Mouse (Mus musculus) 3134 (cell line): ENCODE measurements around the gene Dlg2.

Experiments
- DNase-seq: peaks from one replicate; pipeline ENCODE4 v3.0.0-alpha.2; 2011; ENCODE audit warnings: low spot score; ENCODE audit not compliant: insufficient read length; ENCODE audit errors: extremely low read depth

The Dlg2 gene

GRCm38 (mm10) chr7:91086071-91086470, 609.6 kb downstream of the Dlg2 start:
- no peak for DNase-seq

DNA sequence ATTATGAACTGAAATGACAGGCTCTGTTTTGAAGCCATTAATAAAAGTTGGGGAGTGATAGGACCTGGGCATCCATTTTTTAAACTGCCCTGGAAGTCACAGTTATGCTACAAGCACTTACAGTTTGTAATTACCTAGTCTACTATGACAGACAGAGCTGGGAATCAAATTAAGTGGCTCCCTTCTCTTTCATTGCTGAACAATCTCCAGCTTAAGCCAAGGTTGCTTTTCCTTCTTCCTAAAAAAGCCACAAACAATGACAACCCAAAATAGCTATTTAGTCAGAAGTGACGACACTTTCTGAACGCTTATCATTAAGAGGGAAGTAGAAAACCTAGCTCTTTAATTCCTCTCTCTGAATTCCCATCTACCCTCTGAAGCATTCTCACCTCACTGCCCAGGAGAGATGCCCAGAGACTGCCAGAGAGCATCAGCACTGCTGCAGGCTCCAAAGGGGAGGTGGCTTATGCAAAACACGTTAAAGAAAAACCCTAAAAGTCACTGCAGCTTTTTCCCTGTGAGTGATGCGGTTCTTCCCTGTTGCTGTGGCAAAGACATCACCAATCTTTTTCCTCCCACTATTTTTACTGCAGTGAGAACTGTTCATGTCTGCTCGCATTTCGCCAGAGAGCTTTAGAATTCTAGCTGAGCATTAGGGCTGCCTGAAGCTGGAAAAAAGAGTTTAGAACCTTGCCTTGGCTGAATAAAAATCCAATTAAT, 612.9 kb downstream of the Dlg2 start:
- no peak for DNase-seq

DNA sequence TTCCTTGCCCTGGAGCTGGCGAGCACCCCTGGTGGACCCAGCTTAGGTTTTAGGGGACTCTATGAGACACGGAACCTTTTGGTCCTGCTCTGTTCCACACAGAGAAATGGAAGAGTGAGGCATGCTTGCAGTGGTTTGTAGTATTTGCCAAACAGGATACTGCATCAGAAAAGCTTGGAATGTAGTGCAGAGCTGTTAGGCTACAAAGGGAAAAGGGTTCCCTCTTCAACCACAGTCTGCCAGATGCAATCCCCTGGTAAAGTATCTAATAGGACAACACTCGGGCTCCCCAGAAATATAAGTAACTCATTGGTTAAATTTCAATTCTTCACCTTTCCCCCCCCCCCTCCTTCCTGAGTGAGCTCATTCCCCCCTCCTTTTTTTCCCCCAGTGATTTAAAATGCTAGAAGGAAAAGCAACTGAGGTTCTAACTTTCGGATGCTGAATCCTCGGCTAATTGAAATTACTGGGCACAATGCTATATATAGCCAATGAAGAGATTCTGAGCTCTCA, 613.9 kb downstream of the Dlg2 start:
- DNase-seq: no peak

DNA sequence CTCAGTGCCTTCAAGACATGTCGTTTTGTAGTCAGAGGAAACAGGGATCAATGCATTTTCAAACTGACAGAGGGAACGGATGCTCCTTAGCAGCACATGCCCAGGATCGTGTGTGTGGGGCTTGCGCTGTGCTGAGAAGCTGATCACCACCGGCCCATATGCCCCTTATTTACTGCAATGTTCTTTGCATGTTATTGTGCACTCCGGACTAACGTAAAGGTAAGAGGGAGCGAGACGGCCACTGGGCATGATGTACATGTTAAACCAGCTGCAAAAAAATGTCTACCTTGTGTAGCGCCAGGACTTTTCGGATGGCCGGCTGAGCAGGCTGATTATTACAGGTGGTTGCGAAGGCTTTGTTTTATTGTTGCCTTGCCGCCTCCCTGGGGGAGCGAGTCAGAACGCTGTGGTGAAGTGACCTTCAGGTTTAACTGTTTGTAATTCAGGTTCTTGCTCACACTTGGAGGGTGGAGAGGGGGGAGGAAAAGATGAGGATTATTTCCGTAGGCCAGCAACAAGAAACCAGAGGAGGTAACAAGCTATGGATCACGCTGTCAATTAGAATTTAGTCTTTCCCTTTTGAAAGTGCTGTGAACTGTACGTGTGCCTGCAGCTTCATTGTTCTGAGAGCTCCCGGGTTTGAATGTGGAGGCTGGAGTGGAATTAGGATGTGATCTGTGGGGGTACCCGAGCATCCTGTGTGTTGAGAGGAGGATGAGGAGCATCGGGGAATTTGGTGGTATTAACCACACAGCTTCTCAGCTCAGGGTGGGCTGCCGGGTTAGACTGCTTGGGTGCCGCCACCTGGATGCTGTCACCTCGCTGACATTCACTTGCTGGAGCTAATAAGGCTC, 614.6 kb downstream of the Dlg2 start:
- no peak for DNase-seq

GRCm38 (mm10) chr7:91096467-91096866, 620.0 kb downstream of the Dlg2 start:
- DNase-seq: no peak

GRCm38 (mm10) chr7:91098521-91098920, 622.0 kb downstream of the Dlg2 start:
- DNase-seq: no peak

GRCm38 (mm10) chr7:91109575-91109974, 633.1 kb downstream of the Dlg2 start:
- no peak for DNase-seq

DNA sequence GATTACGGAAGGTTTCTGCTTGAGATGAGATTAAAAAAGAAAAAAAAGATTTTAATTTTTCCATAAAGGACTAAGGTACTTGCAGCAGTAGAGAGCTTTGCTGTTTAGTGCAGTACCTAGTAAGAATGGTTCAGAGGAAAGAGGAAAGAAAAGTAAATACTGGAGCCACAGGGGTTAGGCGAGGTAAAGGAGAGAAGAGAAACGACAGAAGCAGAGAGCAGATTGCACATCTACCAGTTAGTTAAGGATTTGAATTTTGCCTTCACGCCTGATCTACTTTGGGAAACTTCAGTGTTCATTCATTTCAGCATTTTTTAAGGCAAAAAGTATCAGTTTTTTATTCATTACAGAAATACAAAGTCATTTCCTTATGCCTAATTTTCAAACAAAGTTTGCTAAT, 655.7 kb downstream of the Dlg2 start:
- no peak for DNase-seq

DNA sequence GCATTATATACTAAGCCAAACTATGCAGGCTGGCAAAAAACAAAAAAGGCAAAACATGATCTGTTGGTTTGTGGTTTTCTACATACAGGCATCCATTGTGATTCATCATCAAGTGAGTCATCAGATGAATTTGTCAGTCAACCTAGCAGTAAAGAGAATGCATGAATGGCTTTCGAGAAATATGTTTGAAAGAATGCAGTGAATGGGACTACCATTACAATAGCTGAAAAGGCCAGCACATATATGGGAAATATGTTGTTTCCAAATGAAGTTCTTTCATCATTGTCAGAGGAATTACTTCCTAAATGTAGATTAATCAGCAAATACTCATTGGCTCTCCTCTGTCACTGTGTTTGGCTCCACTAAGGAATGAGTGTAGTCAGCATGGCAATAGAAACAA, 677.6 kb downstream of the Dlg2 start:
- DNase-seq: no peak

GRCm38 (mm10) chr7:91159144-91159543, 682.7 kb downstream of the Dlg2 start:
- no peak for DNase-seq

DNA sequence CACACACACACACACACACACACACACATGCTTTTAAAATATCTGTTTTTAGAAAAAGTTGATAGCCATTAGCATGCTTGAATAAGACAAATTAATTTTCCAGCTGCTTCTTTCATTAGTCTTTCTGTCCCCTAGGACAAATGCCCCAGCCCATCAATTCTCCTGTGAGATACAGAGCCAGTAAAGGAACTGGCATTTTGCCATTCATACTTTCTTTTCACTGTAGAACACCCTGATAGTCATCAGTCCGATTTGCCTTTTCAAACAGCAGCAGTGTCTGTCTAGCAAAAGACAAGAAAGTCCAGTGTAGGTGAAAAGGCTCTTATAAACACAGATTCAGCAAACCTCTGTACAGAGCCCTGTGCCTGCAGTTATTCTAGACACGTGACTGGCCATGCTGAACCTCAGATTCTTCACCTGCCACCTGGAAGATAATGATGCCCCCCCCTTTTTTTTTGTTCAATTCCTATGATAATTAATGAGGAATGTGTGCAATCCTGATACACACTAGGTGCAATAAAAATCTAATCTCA, 685.2 kb downstream of the Dlg2 start:
- no peak for DNase-seq

GRCm38 (mm10) chr7:91173560-91173959, 697.1 kb downstream of the Dlg2 start:
- DNase-seq: no peak

DNA sequence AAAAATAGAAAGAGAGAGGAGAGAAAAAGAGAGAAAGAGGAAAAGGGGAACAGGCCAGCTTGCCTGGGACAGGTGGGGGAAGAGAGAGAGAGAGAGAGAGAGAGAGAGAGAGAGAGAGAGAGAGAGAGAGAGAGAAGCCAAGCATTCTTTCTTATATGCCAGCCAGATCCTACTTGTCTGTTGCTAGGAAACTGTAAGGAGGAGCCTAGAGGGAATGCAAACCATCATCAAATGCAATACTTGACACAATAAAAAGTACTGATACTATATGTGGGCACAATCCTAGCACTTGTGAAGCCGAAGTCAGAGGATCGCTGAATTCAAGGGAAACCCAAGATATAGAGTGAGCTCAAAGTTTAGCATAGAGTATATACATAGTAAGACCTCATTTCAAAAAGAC, 711.7 kb downstream of the Dlg2 start:
- DNase-seq: no peak

GRCm38 (mm10) chr7:91199372-91199771, 722.9 kb downstream of the Dlg2 start:
- DNase-seq: no peak

DNA sequence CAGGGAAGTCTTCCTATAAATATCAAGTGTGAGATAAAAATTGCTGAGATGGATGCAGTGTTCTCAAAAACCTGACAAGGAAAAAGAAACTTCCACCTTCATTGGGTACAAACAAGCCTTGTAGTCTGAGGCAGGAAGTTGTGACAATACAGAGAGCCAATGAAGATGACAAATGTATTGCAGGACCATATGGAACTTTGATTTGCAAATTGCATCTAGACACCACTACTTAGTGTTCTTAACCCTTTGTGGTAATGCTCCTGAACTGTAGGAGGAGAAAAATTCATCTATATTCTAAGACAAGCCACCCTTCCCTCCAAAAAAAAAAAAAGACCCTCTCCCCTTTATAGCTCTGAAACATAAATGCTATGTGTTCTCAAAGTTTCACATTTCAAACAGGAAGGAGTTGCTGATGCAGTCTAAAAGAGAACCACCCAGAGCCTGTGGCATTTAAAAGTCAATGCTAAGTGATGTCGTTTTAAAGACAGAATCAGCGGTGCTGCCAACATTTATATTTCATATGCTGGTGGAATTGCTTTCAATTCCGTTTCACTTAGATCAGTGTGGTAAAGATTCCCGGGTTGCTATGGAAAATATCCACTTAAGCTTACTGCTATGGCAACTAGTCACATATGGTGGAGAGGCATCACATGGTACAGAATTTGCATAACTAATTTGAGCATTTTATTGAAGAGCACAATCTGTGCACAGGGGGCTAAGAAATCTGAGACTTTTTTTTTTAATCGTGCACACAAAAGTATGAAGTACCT, 731.8 kb downstream of the Dlg2 start:
- DNase-seq: no peak

DNA sequence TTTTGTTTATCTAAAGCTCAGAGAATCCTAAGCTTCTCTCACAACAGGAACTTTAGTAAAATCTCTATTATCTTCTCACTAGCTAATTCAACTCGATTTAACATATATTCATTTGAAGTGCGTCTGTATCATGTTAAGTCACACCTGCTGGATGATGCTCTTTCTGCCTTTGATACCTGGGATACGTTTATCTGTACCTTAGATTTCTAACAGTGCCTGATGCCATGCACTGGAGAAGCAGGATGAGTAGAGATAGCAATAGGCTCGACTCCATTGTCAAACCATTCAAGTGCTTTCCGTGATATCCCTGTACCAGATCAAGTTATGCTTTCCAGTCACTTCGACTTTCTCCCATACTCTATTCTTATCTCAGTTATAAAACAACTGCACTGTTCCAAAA, 732.5 kb downstream of the Dlg2 start:
- DNase-seq: no peak

DNA sequence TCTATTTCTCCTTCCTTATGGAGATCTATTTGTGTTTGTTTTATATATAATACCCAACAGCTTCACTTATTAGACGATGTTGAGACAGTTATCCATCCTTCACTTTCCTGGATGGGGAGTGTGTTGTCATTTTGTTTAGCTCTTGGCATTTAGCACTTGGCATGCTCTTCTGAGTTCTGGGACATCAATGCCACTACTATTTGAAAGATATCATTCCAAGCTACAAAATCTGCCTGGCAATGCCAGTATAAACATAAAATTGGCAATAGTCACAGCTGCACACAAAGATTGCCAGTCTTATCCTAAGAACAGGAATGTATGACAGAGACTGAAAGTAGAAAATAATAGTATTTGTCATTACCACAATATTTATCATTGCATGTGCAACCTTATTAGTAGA, 735.8 kb downstream of the Dlg2 start:
- no peak for DNase-seq

DNA sequence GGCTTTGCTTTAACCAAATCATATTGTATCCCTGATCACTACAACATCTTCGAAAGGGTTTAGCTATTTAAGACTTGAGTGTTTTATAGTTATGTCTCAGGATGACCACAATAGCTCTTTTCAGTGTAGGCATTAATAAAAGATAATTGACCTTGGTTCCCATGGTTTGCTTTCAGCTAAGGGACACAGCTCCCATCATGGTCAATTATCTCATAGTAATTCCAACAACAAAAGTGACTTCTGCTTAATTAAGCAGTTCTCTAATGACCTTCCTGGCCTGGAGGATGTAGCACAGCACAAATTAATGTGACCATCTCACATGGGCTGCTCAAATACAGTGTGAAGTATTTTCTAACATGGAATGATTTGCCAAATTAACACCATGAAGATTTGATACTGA, 738.4 kb downstream of the Dlg2 start:
- DNase-seq: no peak

GRCm38 (mm10) chr7:91218321-91218987, 742.0 kb downstream of the Dlg2 start:
- DNase-seq: no peak

DNA sequence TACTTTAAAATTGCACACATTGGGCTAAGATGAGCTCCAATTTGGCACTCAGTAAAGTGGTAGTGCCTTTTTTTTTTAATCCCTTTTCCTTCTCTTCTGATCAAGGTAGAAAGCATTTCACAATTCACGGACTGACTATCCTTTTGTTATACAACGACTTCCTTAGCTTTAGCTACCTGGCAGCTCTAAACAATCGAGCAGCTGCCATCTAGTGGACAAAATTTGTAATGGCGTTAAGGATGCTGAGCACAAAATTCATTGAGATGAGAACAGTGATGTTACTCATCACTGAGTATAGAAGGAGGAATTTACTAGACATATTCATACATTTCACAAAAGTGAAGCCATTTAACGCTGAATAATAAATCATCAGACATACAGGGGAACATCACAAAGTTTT, 750.0 kb downstream of the Dlg2 start:
- DNase-seq: no peak
